Mouse (Mus musculus) bone marrow, adult 2 months (tissue): ENCODE data around the gene Kcnh2.

ENCODE experiments used
- CTCF ChIP-seq: fragments of 200-500 bp; IDR thresholded peaks from 2 replicates; pipeline ENCODE4 v1.5.1; 2011; ENCODE audit warnings: low read length, control low read depth; ENCODE audit not compliant: control insufficient read depth, insufficient read depth
- POLR2A ChIP-seq: fragments of 200-500 bp; IDR thresholded peaks from 2 replicates; pipeline ENCODE4 v1.6.1; 2011; ENCODE audit warnings: low read depth, mild to moderate bottlenecking, control low read depth, low read length, borderline replicate concordance; ENCODE audit not compliant: control insufficient read depth

DNA sequence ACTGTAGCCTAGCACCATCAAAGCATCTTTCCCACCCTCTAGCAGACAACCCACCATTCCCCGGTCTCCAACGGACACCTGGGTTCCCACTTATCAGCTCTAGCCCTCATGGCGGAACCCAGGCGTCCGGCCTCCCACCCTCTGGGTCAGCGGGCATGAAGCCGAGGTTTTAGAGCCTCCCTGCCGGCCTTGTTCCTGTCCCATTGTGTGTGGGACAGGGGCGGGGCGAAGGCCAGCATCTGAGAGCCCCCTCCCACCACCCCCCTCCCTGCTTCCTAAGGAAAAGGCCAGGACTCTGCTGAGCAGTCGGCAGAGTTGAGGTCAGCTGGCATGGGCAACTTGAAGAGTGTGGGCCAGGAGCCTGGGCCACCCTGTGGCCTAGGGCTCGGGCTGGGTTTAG lies 13.1 kb upstream of the Kcnh2 start, which contains the start of gene Nos3:
- TF ChIP-seq CTCF = no peak
- no peak for TF ChIP-seq POLR2A
